Mouse (Mus musculus): Measurements from ENCODE around the gene Rnf128. TPM values are rescaled to one million over a fixed set of nuclear protein-coding genes. Genes with fewer than 3 reads are reported as not detected.
A peak's percentile ranks its signal among the peaks of the same experiment; 100 is the strongest.

Rnf128 gene
- total and polyA plus RNA-seq, 2 experiments from 2014 or later, result 48.5 to 56.7 TPM

DNA sequence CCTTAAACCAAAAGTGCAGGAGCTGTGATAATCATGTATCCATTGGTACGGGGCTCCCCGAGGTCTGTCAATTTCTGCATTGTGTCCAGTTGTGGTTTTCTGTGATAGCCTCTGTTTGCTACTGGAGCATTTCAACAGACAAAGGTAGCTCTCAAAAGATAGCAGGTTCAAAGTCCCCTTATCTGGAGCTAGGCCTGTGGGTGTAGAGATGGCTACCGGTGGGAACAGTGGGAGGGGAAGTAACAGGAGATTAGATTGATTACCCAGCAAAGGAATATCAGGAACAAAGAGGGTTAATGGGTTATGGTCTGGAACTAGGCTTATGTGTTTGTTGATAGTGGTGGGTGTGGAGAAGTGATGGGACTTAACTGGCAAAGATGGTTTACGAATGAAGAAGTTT, 36.1 kb upstream of the Rnf128 start:
- H3K4me2 ChIP-seq (ENCODE audit: low read depth, low read length), result no peak overlapping the region
- H3K9ac ChIP-seq (replicated peaks; ENCODE audit: low read depth, low read length), result no peak overlapping the region
- H3K4me3 ChIP-seq (ENCODE audit: low read depth, low read length), result no peak overlapping the region
- ATAC-seq (ENCODE audit: insufficient read depth, low read depth) (no peak), DNase-seq (ENCODE audit: low spot score) (no peak)
- H3K4me1 ChIP-seq (ENCODE audit: control insufficient read depth, insufficient read depth), result no peaks in the 10 kb centered on the region
- WGBS, result 59% methylated on average over 4 of the region's 4 CpGs
- no peaks in the 10 kb centered on the region for H3K9me3 ChIP-seq (replicated peaks; ENCODE audit: control insufficient read depth, low read length)
- H3K27ac ChIP-seq (ENCODE audit: low read depth), result no peak overlapping the region
- no peaks in the 10 kb centered on the region for H3K36me3 ChIP-seq (replicated peaks; ENCODE audit: control insufficient read depth, insufficient read depth, low read length)
- no peak for TF ChIP-seq EP300 (IDR thresholded peaks at IDR 0.05; ENCODE audit: low read depth)
- TF ChIP-seq CTCF (IDR thresholded peaks at IDR 0.05; ENCODE audit: low read depth), result no peak
- no peaks in the 10 kb centered on the region for H3K27me3 ChIP-seq (ENCODE audit: control insufficient read depth, insufficient read depth, low read length)

DNA sequence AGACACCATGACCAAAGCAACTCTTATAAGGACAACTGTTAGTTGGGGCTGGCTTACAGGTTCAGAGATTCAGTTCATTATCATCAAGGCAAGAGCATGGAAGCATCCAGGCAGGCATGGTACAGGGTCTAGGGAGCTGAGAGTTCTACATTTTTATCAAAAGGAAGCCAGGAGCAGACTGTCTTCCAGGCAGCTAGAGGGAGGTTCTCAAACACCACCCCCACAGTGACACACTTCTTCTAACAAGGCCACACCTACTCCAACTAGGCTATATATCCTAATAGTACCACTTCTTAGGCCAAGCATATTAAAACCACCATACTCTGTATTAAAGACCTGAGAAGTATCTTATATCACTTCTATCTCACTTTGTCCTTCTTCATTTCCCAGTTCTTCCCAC, 33.4 kb upstream of the Rnf128 start:
- no peaks in the 10 kb centered on the region for H3K27me3 ChIP-seq (ENCODE audit: control insufficient read depth, insufficient read depth, low read length)
- DNase-seq (ENCODE audit: low spot score), result no peak
- no peaks in the 10 kb centered on the region for H3K36me3 ChIP-seq (replicated peaks; ENCODE audit: control insufficient read depth, insufficient read depth, low read length)
- H3K4me3 ChIP-seq (ENCODE audit: low read depth, low read length), result no peak overlapping the region
- ATAC-seq (ENCODE audit: insufficient read depth, low read depth), result no peak
- H3K9ac ChIP-seq (replicated peaks; ENCODE audit: low read depth, low read length), result no peak overlapping the region
- H3K4me1 ChIP-seq (ENCODE audit: control insufficient read depth, insufficient read depth), result no peaks in the 10 kb centered on the region
- no peak overlapping the region for H3K27ac ChIP-seq (ENCODE audit: low read depth)
- H3K4me2 ChIP-seq (ENCODE audit: low read depth, low read length), result no peak overlapping the region
- no peaks in the 10 kb centered on the region for H3K9me3 ChIP-seq (replicated peaks; ENCODE audit: control insufficient read depth, low read length)
- TF ChIP-seq CTCF (IDR thresholded peaks at IDR 0.05; ENCODE audit: low read depth) (no peak), EP300 (IDR thresholded peaks at IDR 0.05; ENCODE audit: low read depth) (no peak)

- ATAC-seq (ENCODE audit: insufficient read depth, low read depth) (no peak), DNase-seq (ENCODE audit: low spot score) (no peak)
- TF ChIP-seq CTCF (IDR thresholded peaks at IDR 0.05; ENCODE audit: low read depth) (no peak), EP300 (IDR thresholded peaks at IDR 0.05; ENCODE audit: low read depth) (no peak)
- Histone ChIP-seq H3K4me2 (ENCODE audit: low read depth, low read length) (no peak overlapping the region), H3K9me3 (replicated peaks; ENCODE audit: control insufficient read depth, low read length) (no peaks in the 10 kb centered on the region), H3K4me3 (ENCODE audit: low read depth, low read length) (no peak overlapping the region), H3K9ac (replicated peaks; ENCODE audit: low read depth, low read length) (no peak overlapping the region), H3K36me3 (replicated peaks; ENCODE audit: control insufficient read depth, insufficient read depth, low read length) (no peaks in the 10 kb centered on the region), H3K27me3 (ENCODE audit: control insufficient read depth, insufficient read depth, low read length) (no peaks in the 10 kb centered on the region), H3K4me1 (ENCODE audit: control insufficient read depth, insufficient read depth) (no peaks in the 10 kb centered on the region), H3K27ac (ENCODE audit: low read depth) (no peak overlapping the region)
- 54% methylated on average over 4 of the region's 4 CpGs for WGBS
Observed at GRCm38 (mm10) chrX:139532293-139532692, 30.8 kb upstream of the Rnf128 start.

DNA sequence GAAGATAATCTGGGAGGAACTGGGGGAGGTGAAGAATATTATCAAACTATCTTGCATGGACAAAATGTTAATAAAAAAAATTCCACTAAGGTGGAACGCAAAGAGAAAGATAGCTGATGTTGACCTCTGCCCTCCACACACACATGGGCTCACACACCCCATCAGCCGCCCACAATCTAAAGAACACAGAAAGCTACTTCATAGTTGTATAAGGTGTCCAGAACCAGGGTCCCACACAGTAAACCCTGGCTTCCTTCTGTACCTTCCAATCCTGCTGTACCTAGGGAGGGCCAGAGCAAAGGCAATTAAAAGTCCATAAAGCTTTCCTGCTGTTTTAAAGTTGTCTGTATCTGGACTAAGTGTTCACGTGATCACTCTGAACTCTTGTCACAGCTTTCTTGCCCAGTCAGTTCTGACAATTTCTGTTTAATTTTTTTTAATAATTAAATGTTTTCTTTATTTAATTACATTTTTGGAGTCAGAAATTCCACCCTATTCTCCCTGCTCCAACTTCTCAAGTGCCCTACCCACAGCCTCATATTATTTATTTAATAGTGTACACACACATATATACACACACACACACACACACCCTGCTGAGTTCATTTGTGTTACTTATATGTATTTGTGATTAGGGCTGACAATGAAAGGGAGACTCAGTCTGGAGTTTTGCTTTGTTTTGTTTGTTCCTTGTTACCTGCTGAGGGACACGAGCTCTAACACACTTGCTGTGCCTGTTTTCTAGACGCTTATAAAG, 25.3 kb upstream of the Rnf128 start:
- Histone ChIP-seq H3K27ac (ENCODE audit: low read depth) (no peak overlapping the region), H3K9me3 (replicated peaks; ENCODE audit: control insufficient read depth, low read length) (no peaks in the 10 kb centered on the region), H3K9ac (replicated peaks; ENCODE audit: low read depth, low read length) (no peak overlapping the region), H3K36me3 (replicated peaks; ENCODE audit: control insufficient read depth, insufficient read depth, low read length) (no peaks in the 10 kb centered on the region), H3K4me1 (ENCODE audit: control insufficient read depth, insufficient read depth) (no peaks in the 10 kb centered on the region), H3K4me2 (ENCODE audit: low read depth, low read length) (no peak overlapping the region), H3K4me3 (ENCODE audit: low read depth, low read length) (no peak overlapping the region), H3K27me3 (ENCODE audit: control insufficient read depth, insufficient read depth, low read length) (no peaks in the 10 kb centered on the region)
- ATAC-seq (ENCODE audit: insufficient read depth, low read depth) (no peak), DNase-seq (ENCODE audit: low spot score) (no peak)
- TF ChIP-seq CTCF (IDR thresholded peaks at IDR 0.05; ENCODE audit: low read depth), result no peak
- TF ChIP-seq EP300 (IDR thresholded peaks at IDR 0.05; ENCODE audit: low read depth), result no peak
- 72% methylated on average over 5 of the region's 5 CpGs for WGBS

DNA sequence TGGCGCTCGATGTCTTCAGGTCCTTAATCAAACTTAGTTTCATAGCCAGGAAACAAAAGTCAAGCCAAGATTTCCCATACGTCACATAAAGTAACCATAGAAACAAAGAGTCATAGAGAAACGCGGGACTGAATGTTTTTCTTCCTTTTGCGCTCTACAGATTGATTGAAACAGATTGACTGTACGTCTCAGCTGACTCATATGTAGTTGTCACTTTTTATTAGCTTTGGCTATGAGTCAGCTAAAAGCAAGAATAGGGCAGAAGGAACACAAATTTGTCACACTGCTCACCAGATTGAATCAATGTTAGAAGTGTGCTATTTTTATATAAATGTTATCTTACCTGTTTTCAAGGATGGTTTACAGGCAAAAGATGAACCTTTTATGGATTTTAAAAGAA, 19.4 kb upstream of the Rnf128 start:
- no peaks in the 10 kb centered on the region for H3K27me3 ChIP-seq (ENCODE audit: control insufficient read depth, insufficient read depth, low read length)
- H3K9ac ChIP-seq (replicated peaks; ENCODE audit: low read depth, low read length), result no peak overlapping the region
- TF ChIP-seq EP300 (IDR thresholded peaks at IDR 0.05; ENCODE audit: low read depth) (no peak), CTCF (IDR thresholded peaks at IDR 0.05; ENCODE audit: low read depth) (no peak)
- no peaks in the 10 kb centered on the region for H3K4me1 ChIP-seq (ENCODE audit: control insufficient read depth, insufficient read depth)
- peak; percentile 11 for DNase-seq (ENCODE audit: low spot score)
- H3K36me3 ChIP-seq (replicated peaks; ENCODE audit: control insufficient read depth, insufficient read depth, low read length), result no peaks in the 10 kb centered on the region
- H3K4me3 ChIP-seq (ENCODE audit: low read depth, low read length), result no peak overlapping the region
- no peaks in the 10 kb centered on the region for H3K9me3 ChIP-seq (replicated peaks; ENCODE audit: control insufficient read depth, low read length)
- WGBS, result 61% methylated on average over 7 of the region's 7 CpGs
- no peak overlapping the region for H3K27ac ChIP-seq (ENCODE audit: low read depth)
- no peak for ATAC-seq (ENCODE audit: insufficient read depth, low read depth)
- no peak overlapping the region for H3K4me2 ChIP-seq (ENCODE audit: low read depth, low read length)

- Histone ChIP-seq H3K4me3 (ENCODE audit: low read depth, low read length) (no peak overlapping the region), H3K9ac (replicated peaks; ENCODE audit: low read depth, low read length) (no peak overlapping the region), H3K9me3 (replicated peaks; ENCODE audit: control insufficient read depth, low read length) (no peaks in the 10 kb centered on the region), H3K4me2 (ENCODE audit: low read depth, low read length) (no peak overlapping the region), H3K4me1 (ENCODE audit: control insufficient read depth, insufficient read depth) (no peaks in the 10 kb centered on the region), H3K27ac (ENCODE audit: low read depth) (no peak overlapping the region), H3K27me3 (ENCODE audit: control insufficient read depth, insufficient read depth, low read length) (no peaks in the 10 kb centered on the region), H3K36me3 (replicated peaks; ENCODE audit: control insufficient read depth, insufficient read depth, low read length) (no peaks in the 10 kb centered on the region)
- DNase-seq (ENCODE audit: low spot score) (no peak), ATAC-seq (ENCODE audit: insufficient read depth, low read depth) (no peak)
- WGBS, result 63% methylated on average over 5 of the region's 5 CpGs
- TF ChIP-seq CTCF (IDR thresholded peaks at IDR 0.05; ENCODE audit: low read depth), result no peak
- no peak for TF ChIP-seq EP300 (IDR thresholded peaks at IDR 0.05; ENCODE audit: low read depth)
Observed at GRCm38 (mm10) chrX:139550456-139550855, 12.7 kb upstream of the Rnf128 start.
